Mouse (Mus musculus) 3T3-L1 (cell line): ENCODE measurements around the gene Ptp4a2.

Experiments used
- DNase-seq: peaks from one replicate; pipeline ENCODE4 v3.0.0-alpha.2; 2015; ENCODE audit warnings: low read depth, low spot score

Ptp4a2 gene

GRCm38 (mm10) chr4:129795861-129796260, 15.2 kb upstream of the Ptp4a2 start:
- DNase-seq = no peak

DNA sequence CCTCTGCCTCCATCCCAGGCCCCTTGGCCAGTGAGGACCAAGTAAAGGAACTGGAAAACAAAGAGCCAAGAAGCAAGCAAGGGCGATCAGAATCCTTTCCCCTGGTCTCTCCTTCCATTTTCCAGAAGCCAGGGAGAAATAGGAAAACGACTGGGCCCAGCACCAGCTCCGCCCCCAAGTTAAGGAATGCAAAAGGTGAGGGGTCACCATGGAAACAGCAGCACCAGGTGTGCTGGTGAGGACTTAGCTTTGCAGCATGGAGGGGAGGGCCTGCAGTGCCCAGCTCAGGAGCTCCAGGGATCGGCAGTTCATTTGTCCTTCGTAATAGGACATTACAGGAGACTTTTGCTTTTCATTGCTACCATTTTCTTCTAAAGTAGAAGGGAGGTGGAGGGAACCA, 13.0 kb upstream of the Ptp4a2 start:
- DNase-seq = no peak

DNA sequence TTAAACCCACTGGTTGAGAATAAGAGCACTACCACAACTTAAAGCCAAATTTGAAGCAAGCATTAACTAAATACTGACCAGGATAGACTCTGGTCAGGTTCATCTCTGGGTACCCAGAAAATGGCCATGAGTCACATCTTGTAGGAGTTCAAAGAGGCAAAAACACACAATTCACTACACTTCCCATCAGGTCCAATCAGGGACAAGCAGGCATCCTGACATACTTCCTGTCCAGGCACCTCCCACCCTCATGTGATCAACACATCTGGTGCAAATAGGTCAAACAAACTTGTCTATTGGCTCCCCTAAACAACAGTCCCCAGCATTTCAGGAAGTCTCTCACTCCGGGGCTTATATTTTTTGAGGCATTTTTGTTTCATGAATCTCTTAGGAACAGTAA, 7.7 kb upstream of the Ptp4a2 start:
- no peak for DNase-seq

GRCm38 (mm10) chr4:129805059-129805458, 6.0 kb upstream of the Ptp4a2 start:
- DNase-seq = no peak

- no peak for DNase-seq
Observed at GRCm38 (mm10) chr4:129811605-129812468, 818 bp downstream of the Ptp4a2 start.

- no peak for DNase-seq
Observed at GRCm38 (mm10) chr4:129817591-129817990, 6.6 kb downstream of the Ptp4a2 start.

- peak; percentile 87 for DNase-seq
Observed at GRCm38 (mm10) chr4:129818506-129819195, 7.6 kb downstream of the Ptp4a2 start.

GRCm38 (mm10) chr4:129819712-129820336, 8.8 kb downstream of the Ptp4a2 start:
- peak; percentile 93 for DNase-seq

GRCm38 (mm10) chr4:129820417-129821086, 9.5 kb downstream of the Ptp4a2 start:
- DNase-seq = peak; percentile 63

- peak; percentile 57 for DNase-seq
Observed at GRCm38 (mm10) chr4:129821087-129821616, 10.1 kb downstream of the Ptp4a2 start.

GRCm38 (mm10) chr4:129822324-129822723, 11.3 kb downstream of the Ptp4a2 start:
- peak; percentile 30 for DNase-seq

- DNase-seq = peak; percentile 81
Observed at GRCm38 (mm10) chr4:129823216-129823810, 12.3 kb downstream of the Ptp4a2 start.

GRCm38 (mm10) chr4:129827611-129828010, 16.6 kb downstream of the Ptp4a2 start:
- no peak for DNase-seq

- no peak for DNase-seq
Observed at GRCm38 (mm10) chr4:129828081-129828480, 17.1 kb downstream of the Ptp4a2 start.

DNA sequence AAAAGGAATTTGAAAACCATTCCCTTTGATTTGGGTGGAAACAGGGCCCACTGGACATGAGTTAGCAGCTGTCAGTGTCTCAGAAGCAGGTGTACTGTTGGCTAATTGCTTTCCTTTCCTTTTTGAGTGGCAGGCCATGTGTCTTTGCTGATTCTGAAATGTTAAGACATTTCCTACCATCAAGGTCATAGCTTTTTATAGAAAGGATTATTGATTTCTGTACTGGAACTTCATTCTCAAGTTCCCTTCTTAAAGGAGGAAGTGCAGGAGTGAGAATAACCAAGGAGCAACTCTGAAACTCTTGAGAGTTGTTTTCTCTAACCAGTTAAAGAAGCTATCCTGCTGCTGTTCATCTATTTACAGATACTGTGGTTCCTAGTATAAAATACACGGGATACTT, 18.8 kb downstream of the Ptp4a2 start:
- no peak for DNase-seq

DNA sequence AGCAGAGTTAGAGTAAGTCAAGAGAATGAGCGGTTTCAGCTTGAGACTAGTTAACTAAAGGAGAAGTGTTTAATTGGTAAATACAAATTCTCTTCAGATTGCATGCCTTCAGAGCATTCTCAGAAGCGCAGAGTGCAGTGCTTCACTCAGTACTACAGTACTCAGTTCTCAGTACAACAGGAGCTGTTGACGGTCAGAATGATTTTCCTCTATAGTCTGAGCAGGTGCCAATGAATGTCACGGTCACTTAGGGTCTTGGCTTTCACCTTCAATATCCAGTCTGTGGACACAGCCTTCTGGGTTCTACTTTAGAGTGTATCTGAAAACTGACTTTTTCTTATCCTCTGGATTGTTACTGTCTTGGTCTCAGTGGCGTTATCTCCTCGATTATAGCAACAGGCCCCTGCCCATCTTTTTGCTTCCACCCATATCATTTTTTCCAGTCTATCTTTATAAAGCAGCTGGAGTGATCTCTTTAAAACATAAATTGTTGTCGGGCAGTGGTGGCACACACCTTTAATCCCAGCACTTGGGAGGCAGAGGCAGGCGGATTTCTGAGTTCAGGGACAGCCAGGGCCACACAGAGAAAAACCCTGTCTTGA, 19.4 kb downstream of the Ptp4a2 start:
- DNase-seq = no peak

DNA sequence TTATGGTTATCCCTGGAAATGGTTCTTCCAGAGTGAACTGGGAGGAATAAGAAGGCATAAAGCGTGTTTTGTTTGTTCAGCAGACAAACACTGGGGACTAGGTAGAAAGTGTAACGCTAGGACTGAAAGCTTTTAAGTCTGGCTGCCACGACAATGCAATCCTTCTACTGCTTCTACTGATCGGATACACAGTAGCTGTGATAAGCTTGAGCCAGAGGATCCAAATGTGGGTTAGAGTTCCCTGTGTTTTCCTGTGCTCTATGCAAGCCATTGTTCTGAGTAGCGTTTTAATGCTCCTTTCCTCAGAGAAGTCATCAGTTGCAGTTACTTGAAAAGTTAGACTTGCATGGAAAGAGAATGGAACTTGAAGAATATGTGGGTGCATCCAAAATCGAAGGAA, 23.6 kb downstream of the Ptp4a2 start:
- DNase-seq = no peak

DNA sequence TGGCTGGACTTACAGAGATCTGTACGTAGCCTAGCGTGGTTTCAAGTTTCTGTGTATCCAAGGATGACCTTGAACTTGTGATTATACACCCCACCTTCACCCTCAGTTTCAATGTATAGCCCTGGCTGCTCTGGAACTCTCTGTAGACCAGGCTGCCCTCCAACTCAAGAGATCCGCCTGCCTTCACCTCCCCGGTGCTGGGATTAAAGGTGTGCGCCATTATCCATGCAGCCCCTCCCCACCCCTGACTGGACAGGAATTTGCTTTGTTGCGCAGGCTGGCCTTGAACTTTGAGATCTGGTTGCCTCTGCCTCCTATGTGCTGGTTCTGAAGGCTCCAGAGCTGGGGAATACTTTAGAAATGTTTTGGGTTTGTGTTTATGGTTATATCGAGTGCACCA, 24.3 kb downstream of the Ptp4a2 start:
- DNase-seq = no peak

DNA sequence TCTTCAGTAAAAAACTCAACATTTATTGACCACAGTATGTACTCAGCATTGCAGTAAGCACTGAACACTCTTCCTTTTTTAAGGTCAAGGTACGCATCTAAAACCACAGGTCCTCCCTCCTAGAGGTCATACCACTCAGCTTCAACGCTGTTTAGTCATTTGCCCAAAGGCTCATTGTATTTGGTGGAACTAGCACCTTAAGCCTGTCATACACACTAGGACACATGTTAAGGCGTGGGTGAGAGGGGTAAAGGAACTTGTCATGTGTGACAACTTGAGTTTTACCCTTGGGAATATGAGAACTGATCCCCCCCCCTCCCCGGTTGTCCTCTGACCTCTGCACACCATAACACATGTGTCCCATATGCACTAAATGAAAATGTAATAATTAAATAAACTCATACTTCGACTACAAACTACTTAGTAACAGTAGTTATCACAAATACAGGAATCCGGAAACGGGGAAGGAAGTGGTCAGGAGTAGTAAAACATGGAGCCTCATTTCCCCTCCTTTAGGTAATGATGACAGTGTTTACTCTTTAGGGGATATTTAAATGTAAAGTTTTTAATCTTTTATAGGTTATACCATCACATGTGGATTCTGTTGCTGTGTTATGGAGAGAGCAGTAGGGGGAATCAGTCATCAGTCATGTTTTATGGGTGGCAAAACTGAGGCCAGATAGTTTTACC, 29.0 kb downstream of the Ptp4a2 start:
- DNase-seq = no peak

- DNase-seq = no peak
Observed at GRCm38 (mm10) chr4:129846823-129847222, 35.8 kb downstream of the Ptp4a2 start.
